Mouse (Mus musculus) myocyte (in vitro differentiated cells): ENCODE data around the gene Spata20.

Source experiments
- CEBPB ChIP-seq: IDR thresholded peaks from 2 replicates; pipeline ENCODE4 v1.6.1; 2011; ENCODE audit warnings: mild to moderate bottlenecking, moderate library complexity; ENCODE audit not compliant: poor library complexity, insufficient read depth, severe bottlenecking
- MAX ChIP-seq: IDR thresholded peaks from one replicate; pipeline ENCODE4 v1.6.1; 2011; ENCODE audit warnings: low read depth, mild to moderate bottlenecking, control low read depth
- POLR2A ChIP-seq: IDR thresholded peaks from one replicate; pipeline ENCODE4 v1.6.1; 2011; ENCODE audit warnings: low read depth, mild to moderate bottlenecking, control low read depth, moderate library complexity; ENCODE audit not compliant: insufficient read length
- TCF12 ChIP-seq: IDR thresholded peaks from one replicate; pipeline ENCODE4 v1.6.1; 2011; ENCODE audit warnings: mild to moderate bottlenecking, control low read depth; ENCODE audit not compliant: poor library complexity, insufficient read depth, severe bottlenecking

DNA sequence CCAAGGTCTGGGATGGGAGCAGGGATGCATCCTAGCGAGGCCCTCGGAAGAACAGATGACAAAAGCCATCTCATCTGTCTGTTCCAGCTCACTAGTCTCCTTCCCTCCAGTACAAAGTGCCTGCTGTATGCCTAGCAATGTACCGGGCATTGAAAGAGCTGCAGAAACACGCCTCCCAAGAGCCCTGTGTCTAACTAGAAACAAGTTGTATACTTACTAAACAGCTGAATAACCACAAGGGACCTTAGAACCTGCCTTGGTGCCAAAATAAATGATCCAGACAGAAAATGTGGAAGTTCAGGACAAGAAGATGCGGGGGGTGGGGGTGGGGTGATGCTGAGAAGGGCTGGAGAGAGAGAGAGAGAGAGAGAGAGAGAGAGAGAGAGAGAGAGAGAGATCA lies 41.1 kb downstream of the Spata20 start:
- TF ChIP-seq TCF12 = no peak
- no peak for TF ChIP-seq POLR2A
- no peak for TF ChIP-seq CEBPB
- TF ChIP-seq MAX = no peak
